Mouse (Mus musculus) heart, embryonic 14.5 days (tissue): Measurements from ENCODE around the gene Scpep1. TPM values are rescaled to one million over a fixed set of nuclear protein-coding genes. Genes with fewer than 3 reads are reported as not detected.

Experiments used
- ATAC-seq: fragments of 200-750 bp; cut with Nextera tagmentation; 2 replicates; pipeline ENCODE4 v1.8.0; 2017; ENCODE audit warnings: low read depth, moderate TSS enrichment; ENCODE audit not compliant: insufficient number of reproducible peaks, insufficient read depth, low FRiP score
- H3K27ac ChIP-seq, 2 experiments: fragments of 200-500 bp in 1 of 2; fragments of 300-500 bp in 1 of 2; sonication (generic) in 1 of 2; replicated peaks in 1 of 2; 2 replicates each; pipeline ENCODE4 v1.5.1; 2012 to 2014; ENCODE audit warnings: low read depth in 2 of 2, low read length in 2 of 2, control low read depth in 1 of 2, mild to moderate bottlenecking in 1 of 2, mixed read lengths in 1 of 2; ENCODE audit not compliant: control insufficient read depth in 1 of 2, insufficient read depth in 1 of 2
- H3K27me3 ChIP-seq: fragments of 300-500 bp; sonication (generic); 2 replicates; pipeline ENCODE4 v1.6.1; 2014; ENCODE audit warnings: mild to moderate bottlenecking, low read length, control low read depth; ENCODE audit not compliant: control insufficient read depth, insufficient read depth
- H3K36me3 ChIP-seq: fragments of 300-500 bp; sonication (generic); 2 replicates; pipeline ENCODE4 v1.6.1; 2014; ENCODE audit warnings: mild to moderate bottlenecking, control low read depth, low read length, mixed read lengths; ENCODE audit not compliant: control insufficient read depth, insufficient read depth
- H3K4me1 ChIP-seq, 2 experiments: fragments of 200-500 bp in 1 of 2; fragments of 300-500 bp in 1 of 2; sonication (generic) in 1 of 2; 2 replicates each; pipeline ENCODE4 v1.6.1; 2012 to 2014; ENCODE audit warnings: low read length in 2 of 2, control low read depth in 1 of 2, mixed read lengths in 1 of 2; ENCODE audit not compliant: control insufficient read depth in 2 of 2, insufficient read depth in 2 of 2
- H3K4me2 ChIP-seq: fragments of 300-500 bp; sonication (generic); 2 replicates; pipeline ENCODE4 v1.6.1; 2014; ENCODE audit warnings: mild to moderate bottlenecking, low read length
- H3K4me3 ChIP-seq, 2 experiments: fragments of 200-500 bp in 1 of 2; fragments of 300-500 bp in 1 of 2; sonication (generic) in 1 of 2; 2 replicates each; pipeline ENCODE4 v1.5.1; 2012 to 2014; ENCODE audit warnings: low read length in 2 of 2, mild to moderate bottlenecking in 2 of 2, control low read depth in 1 of 2, low read depth in 1 of 2, moderate library complexity in 1 of 2; ENCODE audit not compliant: control insufficient read depth in 1 of 2, insufficient read depth in 1 of 2
- H3K9ac ChIP-seq: fragments of 300-500 bp; sonication (generic); 2 replicates; pipeline ENCODE4 v1.6.1; 2014; ENCODE audit warnings: mild to moderate bottlenecking, low read length
- H3K9me3 ChIP-seq: fragments of 300-500 bp; sonication (generic); 2 replicates; pipeline ENCODE4 v1.6.1; 2016; ENCODE audit warnings: low read length, control low read depth; ENCODE audit not compliant: control insufficient read depth
- WGBS: fragments of 180-500 bp; shearing (Covaris S2); extraction: QIAGEN DNeasy Blood & Tissue Kit; methylation state at CpG from one replicate; pipeline ENCODE4 v1.1.7; 2014; 5-methylcytosine and 5-hydroxymethylcytosine counted together
- polyA plus RNA-seq: library from polyadenylated mRNA; unstranded; fragments of >200 nt; fragmentation: Nextera tagmentation; extraction: Ambion mirVana; gene quantifications from 2 replicates; pipeline ENCODE4 v1.2.1, GENCODE M21; 2014

Scpep1 gene
- polyA plus RNA-seq, 1 experiment from 2014 or later, result 49.9 TPM

- Histone ChIP-seq H3K4me2 (no peak overlapping the region), H3K4me1 (no peaks in the 10 kb centered on the region), H3K36me3 (peaks cover 38% of the 10 kb centered on the region), H3K9ac (no peak overlapping the region), H3K27ac (no peak overlapping the region), H3K27me3 (no peaks in the 10 kb centered on the region), H3K4me3 (no peak overlapping the region), H3K9me3 (no peaks in the 10 kb centered on the region)
- WGBS, result 95% methylated on average over 2 of the region's 2 CpGs
- ATAC-seq, result no peak
Measured at GRCm38 (mm10) chr11:88938770-88939169, 16.5 kb downstream of the Scpep1 start.

DNA sequence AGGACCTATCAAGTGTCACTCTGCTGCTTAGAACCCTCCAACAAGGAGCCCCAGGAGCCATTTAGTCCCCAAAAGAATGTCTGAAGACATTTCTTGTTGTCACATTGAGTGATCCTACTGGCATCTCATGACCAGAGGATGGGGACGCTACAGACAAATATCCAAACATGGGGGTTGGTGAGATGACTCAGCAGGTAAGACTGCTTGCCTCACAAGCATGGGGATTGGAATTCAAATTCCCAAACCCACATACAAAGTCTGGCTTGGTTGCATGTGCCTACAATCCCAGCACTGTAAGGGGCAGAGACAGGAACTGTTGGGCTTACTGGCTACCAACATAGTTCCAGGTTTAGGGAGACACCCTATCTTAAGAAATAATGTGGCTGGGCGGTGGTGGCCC, 17.4 kb downstream of the Scpep1 start:
- Histone ChIP-seq H3K27me3 (no peaks in the 10 kb centered on the region), H3K9ac (no peak overlapping the region), H3K4me3 (no peak overlapping the region), H3K4me1 (no peaks in the 10 kb centered on the region), H3K36me3 (peaks cover 41% of the 10 kb centered on the region), H3K9me3 (no peaks in the 10 kb centered on the region), H3K4me2 (no peak overlapping the region), H3K27ac (no peak overlapping the region)
- no peak for ATAC-seq
- WGBS, result 87% methylated on average over 2 of the region's 2 CpGs

- H3K36me3 ChIP-seq, result peaks cover 49% of the 10 kb centered on the region
- WGBS, result 89% methylated on average over 19 of the region's 19 CpGs
- no peak overlapping the region for H3K4me3 ChIP-seq
- no peaks in the 10 kb centered on the region for H3K27me3 ChIP-seq
- no peak overlapping the region for H3K27ac ChIP-seq
- ATAC-seq, result no peak
- H3K4me1 ChIP-seq, result no peaks in the 10 kb centered on the region
- H3K9me3 ChIP-seq, result no peaks in the 10 kb centered on the region
- no peak overlapping the region for H3K4me2 ChIP-seq
- H3K9ac ChIP-seq, result no peak overlapping the region
Measured at GRCm38 (mm10) chr11:88934089-88935000, 20.9 kb downstream of the Scpep1 start.

DNA sequence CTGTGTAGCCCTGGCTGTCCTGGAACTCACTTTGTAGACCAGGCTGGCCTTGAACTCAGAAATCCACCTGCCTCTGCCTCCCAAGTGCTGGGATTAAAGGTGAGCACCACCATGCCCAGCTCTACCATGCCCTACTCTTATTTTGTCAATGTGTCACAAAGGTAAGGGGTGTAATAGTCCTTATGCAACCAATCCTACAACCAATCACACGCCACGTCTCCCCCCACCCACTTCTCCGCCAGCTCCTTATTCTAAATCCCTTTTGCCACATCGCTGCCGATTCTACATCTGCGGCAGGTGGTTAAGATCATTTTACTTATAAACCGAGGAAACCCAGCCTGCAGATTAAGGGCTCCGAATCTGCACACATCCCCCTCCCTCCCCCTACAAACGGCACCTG, 22.2 kb downstream of the Scpep1 start:
- no peak for ATAC-seq
- Histone ChIP-seq H3K27me3 (no peaks in the 10 kb centered on the region), H3K9ac (no peak overlapping the region), H3K9me3 (no peaks in the 10 kb centered on the region), H3K4me1 (no peaks in the 10 kb centered on the region), H3K27ac (no peak overlapping the region), H3K4me3 (no peak overlapping the region), H3K4me2 (no peak overlapping the region), H3K36me3 (peaks cover 56% of the 10 kb centered on the region)
- 93% methylated on average over 9 of the region's 9 CpGs for WGBS

- no peak overlapping the region for H3K4me3 ChIP-seq
- no peak for ATAC-seq
- peaks cover 67% of the 10 kb centered on the region for H3K36me3 ChIP-seq
- no peaks in the 10 kb centered on the region for H3K9me3 ChIP-seq
- no peaks in the 10 kb centered on the region for H3K4me1 ChIP-seq
- H3K4me2 ChIP-seq, result no peak overlapping the region
- H3K27me3 ChIP-seq, result no peaks in the 10 kb centered on the region
- WGBS, result 84% methylated on average over 14 of the region's 14 CpGs
- no peak overlapping the region for H3K27ac ChIP-seq
- H3K9ac ChIP-seq, result no peak overlapping the region
Measured at GRCm38 (mm10) chr11:88931692-88932530, 23.4 kb downstream of the Scpep1 start.

- Histone ChIP-seq H3K36me3 (peaks cover 67% of the 10 kb centered on the region), H3K4me3 (no peak overlapping the region), H3K27ac (no peak overlapping the region), H3K4me1 (no peaks in the 10 kb centered on the region), H3K27me3 (no peaks in the 10 kb centered on the region), H3K4me2 (no peak overlapping the region), H3K9me3 (no peaks in the 10 kb centered on the region), H3K9ac (no peak overlapping the region)
- WGBS, result 65% methylated on average over 5 of the region's 5 CpGs
- ATAC-seq, result no peak
Measured at GRCm38 (mm10) chr11:88926566-88926965, 28.7 kb downstream of the Scpep1 start.

GRCm38 (mm10) chr11:88909388-88910036, 45.8 kb downstream of the Scpep1 start:
- H3K27ac ChIP-seq, result peak overlapping the region; percentile 81 to 82
- 58% methylated on average over 8 of the region's 8 CpGs for WGBS
- no peaks in the 10 kb centered on the region for H3K9me3 ChIP-seq
- peaks cover 4 to 6% of the 10 kb centered on the region in 2 experiments; a peak in 3 of 4 replicates for H3K4me1 ChIP-seq
- peak overlapping the region; percentile 39; the same call in 1 of the 2 replicates for H3K4me2 ChIP-seq
- no peaks in the 10 kb centered on the region for H3K27me3 ChIP-seq
- H3K36me3 ChIP-seq, result no peaks in the 10 kb centered on the region
- no peak overlapping the region for H3K4me3 ChIP-seq
- H3K9ac ChIP-seq, result no peak overlapping the region
- ATAC-seq, result no peak
